In the genomic region with DNA sequence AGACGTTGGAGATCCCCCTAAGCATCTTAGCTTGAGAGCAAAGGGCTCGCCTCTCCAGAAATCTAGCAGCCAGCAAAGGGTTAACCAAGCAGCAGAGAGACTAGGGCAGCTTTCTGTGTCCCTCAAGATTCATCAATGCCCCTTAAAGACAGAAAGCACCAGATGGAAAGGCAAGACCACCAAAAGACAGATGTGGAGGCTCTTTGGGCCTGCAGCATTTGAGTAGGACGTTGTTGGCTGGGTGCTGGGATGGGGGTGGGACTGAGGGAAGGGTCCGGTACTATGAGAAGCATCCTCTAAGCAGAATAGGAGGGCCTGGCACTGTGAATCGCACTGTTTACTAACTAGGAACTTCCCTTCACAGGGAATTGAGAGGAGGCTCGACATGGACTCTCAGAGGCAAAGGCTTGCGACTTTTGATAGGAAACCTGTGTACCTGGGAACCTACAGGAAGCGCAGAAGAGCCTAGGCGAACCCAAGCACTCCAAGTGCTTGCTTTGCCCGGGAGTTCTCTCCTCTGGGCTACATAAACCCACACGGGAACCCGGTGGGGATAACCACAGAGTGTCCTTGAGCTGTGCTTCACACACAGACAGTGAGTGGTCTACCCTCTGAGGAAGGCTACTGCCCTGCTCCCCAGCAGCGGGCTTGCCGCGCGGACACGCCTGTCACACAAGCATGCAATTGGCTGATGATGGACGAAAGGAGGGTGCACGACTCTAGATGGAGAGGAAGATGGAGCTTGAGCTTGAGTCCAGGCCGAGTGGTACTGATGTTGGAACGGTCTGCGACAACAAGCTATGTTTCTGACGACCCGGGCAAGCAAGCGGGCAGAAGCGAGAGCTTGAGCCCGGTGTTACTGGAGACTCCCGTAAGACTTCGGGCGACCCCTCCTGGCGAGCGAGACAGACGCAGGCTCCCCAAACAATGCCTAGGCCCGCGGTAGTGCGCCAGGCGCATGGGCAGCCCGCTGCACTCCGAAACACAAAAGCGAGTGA, we compare ENCODE assay signal across 8 mouse cellular contexts. TPM values are rescaled to one million over a fixed set of nuclear protein-coding genes. Genes with fewer than 3 reads are reported as not detected.
DNase-seq lines count a peak whose midpoint lies in the region; ATAC-seq and TF ChIP-seq lines count a peak whose summit lies in the region.

No protein-coding gene starts in this region.

- DNase-seq in cerebellum, postnatal 14 days = peak; percentile 88 to 91
- peak; percentile 57 to 66 for DNase-seq in frontal cortex, postnatal 25 days (ENCODE audit: low spot score in 2 of 2)
- peak; percentile 63 for DNase-seq in layer of hippocampus, adult 9-11 months
- DNase-seq in lung, embryonic 14.5 days = peak; percentile 95
- DNase-seq in ovary, adult 18-20 months (ENCODE audit: low spot score) = peak; percentile 56
- peak; percentile 20 to 53 for DNase-seq in thymus, postnatal 10 days (ENCODE audit: low spot score in 2 of 2)

- peak overlapping the region; percentile 62 for H3K4me3 ChIP-seq in ES-Bruce4 (ENCODE audit: low read depth, low read length)
- H3K4me3 ChIP-seq in hindbrain, embryonic 12.5 days = peak overlapping the region; percentile 40
- peak overlapping the region; percentile 20; the same call in 1 of the 2 replicates for H3K4me3 ChIP-seq in lung, embryonic 14.5 days (ENCODE audit: low read depth, low read length)

- H3K27ac ChIP-seq in ES-Bruce4 (ENCODE audit: insufficient read depth, low read length) = no peak overlapping the region
- H3K27ac ChIP-seq in hindbrain, embryonic 12.5 days = 0 out of 2 replicates have a peak overlapping the region, but pooled peaks have one; percentile 60
- H3K27ac ChIP-seq in lung, embryonic 14.5 days (ENCODE audit: low read depth) = no peak overlapping the region

- H3K4me1 ChIP-seq in ES-Bruce4 (ENCODE audit: control insufficient read depth, insufficient read depth, low read length) = no peaks in the 10 kb centered on the region
- H3K4me1 ChIP-seq in hindbrain, embryonic 12.5 days = peaks cover 37% of the 10 kb centered on the region
- H3K4me1 ChIP-seq in lung, embryonic 14.5 days (ENCODE audit: insufficient read depth) = peaks cover 5% of the 10 kb centered on the region

- peak; percentile 78 for ATAC-seq in hindbrain, embryonic 12.5 days (ENCODE audit: low FRiP score)
- peak; percentile 73 for ATAC-seq in lung, embryonic 14.5 days (ENCODE audit: insufficient read depth)

- peak; percentile 75 for TF ChIP-seq CTCF in ES-Bruce4 (IDR thresholded peaks at IDR 0.05; ENCODE audit: low read depth, low read length)
- peak; percentile 92 for TF ChIP-seq CTCF in lung, embryonic 14.5 days (IDR thresholded peaks at IDR 0.05; ENCODE audit: low read depth)

- TF ChIP-seq POLR2A in ES-Bruce4 (IDR thresholded peaks at IDR 0.05; ENCODE audit: insufficient read depth, low read length) = no peak

- H3K9ac ChIP-seq in ES-Bruce4 (ENCODE audit: low read depth, poor library complexity, severe bottlenecking) = peak overlapping the region; percentile 7; the same call in 1 of the 2 replicates
- peak overlapping the region; percentile 65 for H3K9ac ChIP-seq in hindbrain, embryonic 12.5 days
- H3K9ac ChIP-seq in lung, embryonic 14.5 days = peak overlapping the region; percentile 32

- H3K9me3 ChIP-seq in ES-Bruce4 (replicated peaks; ENCODE audit: control insufficient read depth, insufficient read depth, low read length, poor library complexity, severe bottlenecking) = no peaks in the 10 kb centered on the region
- no peaks in the 10 kb centered on the region for H3K9me3 ChIP-seq in hindbrain, embryonic 12.5 days (replicated peaks)
- no peaks in the 10 kb centered on the region for H3K9me3 ChIP-seq in lung, embryonic 14.5 days (ENCODE audit: low read depth, low read length)

- H3K27me3 ChIP-seq in ES-Bruce4 (ENCODE audit: control insufficient read depth, insufficient read depth, low read length, poor library complexity, severe bottlenecking) = no peaks in the 10 kb centered on the region
- H3K27me3 ChIP-seq in hindbrain, embryonic 12.5 days = peaks cover 8% of the 10 kb centered on the region
- H3K27me3 ChIP-seq in lung, embryonic 14.5 days (ENCODE audit: insufficient read depth, low read length) = peaks cover 23% of the 10 kb centered on the region

- H3K36me3 ChIP-seq in ES-Bruce4 (ENCODE audit: control insufficient read depth, insufficient read depth, low read length, poor library complexity, severe bottlenecking) = no peaks in the 10 kb centered on the region
- H3K36me3 ChIP-seq in hindbrain, embryonic 12.5 days = no peaks in the 10 kb centered on the region
- H3K36me3 ChIP-seq in lung, embryonic 14.5 days (ENCODE audit: insufficient read depth) = no peaks in the 10 kb centered on the region

- WGBS in hindbrain, embryonic 12.5 days = 7% methylated on average over 40 of the region's 40 CpGs
- WGBS in lung, embryonic 14.5 days = 8% methylated on average over 40 of the region's 40 CpGs

- H3K4me2 ChIP-seq in hindbrain, embryonic 12.5 days (replicated peaks) = peak overlapping the region; percentile 76
- peak overlapping the region; percentile 66 for H3K4me2 ChIP-seq in lung, embryonic 14.5 days

- 0 out of 2 replicates have a peak, but pooled peaks have one; percentile 21 for TF ChIP-seq EP300 in ES-Bruce4 (IDR thresholded peaks at IDR 0.05; ENCODE audit: insufficient read depth, low read depth, low read length)

RNA-seq across cellular contexts. Expression of gene Sfrp2, which starts 2.3 kb away (rescaled TPM):
- 8.5 and 12.2 TPM in 2 replicates for polyA plus RNA-seq in ES-Bruce4 (2011; ENCODE audit: insufficient read depth, insufficient read length, low read depth, missing spikeins)
- polyA plus RNA-seq in hindbrain, embryonic 12.5 days (2016; fragmentation: Nextera tagmentation; extraction: Ambion mirVana) = 159 and 176 TPM in 2 replicates
- 87.3 and 92.3 TPM in 2 replicates for polyA plus RNA-seq in lung, embryonic 14.5 days (2014; fragmentation: Nextera tagmentation; extraction: Ambion mirVana)

Comparison
In these comparisons a context has a peak if more than half of its experiments do, and no peak if none do; other contexts are left out.
1. H3K9ac ChIP-seq: peak in every context shown above with its lines; median percentile 65 in hindbrain, embryonic 12.5 days; 32 in lung, embryonic 14.5 days; 7 in ES-Bruce4.
2. DNase-seq: peak in every context shown above with its lines; median percentile 95 in lung, embryonic 14.5 days; 90 in cerebellum, postnatal 14 days; 63 in layer of hippocampus, adult 9-11 months; 62 in frontal cortex, postnatal 25 days; 56 in ovary, adult 18-20 months; 36 in thymus, postnatal 10 days.